Mouse (Mus musculus): Measurements from ENCODE around the gene Cdh12. TPM values are rescaled to one million over a fixed set of nuclear protein-coding genes. Genes with fewer than 3 reads are reported as not detected.
"Not testable (repeated sequence)": the region's sequence is repeated elsewhere in the genome, so short reads cannot be mapped to it uniquely, and the experiment has no call there.

Cdh12 gene
- total RNA-seq, 1 experiment = not detected

DNA sequence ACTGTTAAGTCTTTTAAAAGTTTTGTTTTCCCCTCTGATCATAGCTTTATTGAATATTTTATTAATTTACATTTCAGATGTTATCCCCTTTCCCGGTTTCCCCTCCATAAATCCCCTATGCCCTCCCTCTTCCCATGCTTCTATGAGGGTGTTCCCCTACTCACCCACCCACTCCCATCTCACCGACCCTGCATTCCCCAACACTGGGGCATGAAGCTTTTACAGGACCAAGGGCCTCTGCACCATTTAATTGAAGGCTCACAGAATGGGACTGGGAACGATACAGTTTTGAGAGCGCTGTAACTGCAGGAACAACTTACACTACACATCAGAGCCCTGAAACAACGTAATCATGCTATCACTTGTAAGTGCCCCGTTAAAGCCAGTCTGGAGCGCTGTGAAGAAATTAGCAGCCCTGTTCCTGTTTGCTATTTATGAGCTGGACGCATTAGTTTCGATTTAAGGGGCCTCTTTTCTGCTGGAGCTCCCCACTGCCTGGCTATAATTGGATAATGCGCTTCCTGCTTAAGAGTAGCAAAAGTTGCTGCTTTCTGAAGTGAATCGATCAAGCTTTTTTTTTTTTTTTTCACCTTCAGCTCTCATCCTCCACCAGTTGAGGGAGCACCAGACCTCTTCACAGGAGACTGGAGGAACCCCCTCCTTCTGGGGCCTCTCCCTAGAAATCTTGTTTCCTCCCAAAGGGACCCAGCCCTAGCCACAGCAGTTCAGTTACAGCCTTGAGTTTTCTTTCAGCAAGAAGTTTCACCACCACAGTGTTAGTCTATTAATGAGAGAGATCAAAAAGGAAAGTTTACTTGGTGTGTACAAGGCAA, 660.2 kb downstream of the Cdh12 start:
- H3K27ac ChIP-seq (ENCODE audit: insufficient read depth, low read depth, low read length, poor library complexity, severe bottlenecking) = no peak overlapping the region
- no peak for TF ChIP-seq MAFK (IDR thresholded peaks at IDR 0.05; ENCODE audit: insufficient read depth, low read depth, low read length)
- TF ChIP-seq ZNF384 (IDR thresholded peaks at IDR 0.05; ENCODE audit: low read depth, low read length) = peak; percentile 95
- peak; percentile 13 for DNase-seq (ENCODE audit: low read depth, low spot score)
- H3K9ac ChIP-seq (ENCODE audit: insufficient read depth, low read depth, low read length, poor library complexity, severe bottlenecking) = no peak overlapping the region
- H3K9me3 ChIP-seq (ENCODE audit: control insufficient read depth, insufficient read depth, low read depth, low read length) = no peaks in the 10 kb centered on the region
- in situ Hi-C loops (cut with MboI; ENCODE audit: low sequenced_read_pairs in 2 of 2, unreplicated experiment in 2 of 2) = no loop called here
- H3K4me3 ChIP-seq (ENCODE audit: insufficient read depth in 1 of 2, low read depth in 1 of 2, low read length in 2 of 2, poor library complexity in 1 of 2, severe bottlenecking in 1 of 2) = no peak overlapping the region
- no peaks in the 10 kb centered on the region for H3K4me1 ChIP-seq (ENCODE audit: control insufficient read depth in 2 of 2, insufficient read depth in 2 of 2, low read length in 2 of 2, poor library complexity in 1 of 2)
- H3K36me3 ChIP-seq (ENCODE audit: control insufficient read depth, insufficient read depth, low read length, poor library complexity, severe bottlenecking) = no peaks in the 10 kb centered on the region

DNA sequence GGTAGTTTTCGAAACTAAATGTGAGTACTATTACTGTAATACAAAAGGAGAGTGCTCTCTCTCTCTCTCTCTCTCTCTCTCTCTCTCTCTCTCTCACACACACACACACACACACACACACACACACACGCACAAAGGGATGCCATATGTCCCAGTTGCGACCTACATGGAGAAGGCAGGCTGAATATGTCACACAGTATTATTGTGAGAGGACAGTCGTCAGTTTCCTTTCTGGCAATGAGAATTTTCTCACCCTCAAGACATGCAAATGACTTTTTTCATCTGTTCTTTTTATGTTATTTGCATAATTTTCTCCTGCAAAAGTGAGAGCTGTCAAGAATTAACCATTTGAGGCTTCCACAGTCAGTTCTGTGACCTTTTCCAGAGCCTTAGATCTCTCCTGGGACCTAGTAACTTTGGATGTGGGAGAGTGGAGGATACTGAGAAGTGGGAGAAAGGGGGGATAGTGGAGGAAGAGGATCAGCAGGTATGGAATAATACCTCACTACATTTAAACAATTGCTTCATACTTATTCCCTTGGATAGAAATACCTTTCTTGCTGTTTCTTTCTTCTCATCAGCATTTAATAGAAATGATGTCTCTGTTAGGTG, 660.9 kb downstream of the Cdh12 start:
- H3K9ac ChIP-seq (ENCODE audit: insufficient read depth, low read depth, low read length, poor library complexity, severe bottlenecking) = no peak overlapping the region
- no peak for DNase-seq (ENCODE audit: low read depth, low spot score)
- H3K36me3 ChIP-seq (ENCODE audit: control insufficient read depth, insufficient read depth, low read length, poor library complexity, severe bottlenecking) = no peaks in the 10 kb centered on the region
- H3K4me3 ChIP-seq (ENCODE audit: insufficient read depth in 1 of 2, low read depth in 1 of 2, low read length in 2 of 2, poor library complexity in 1 of 2, severe bottlenecking in 1 of 2) = no peak overlapping the region
- H3K4me1 ChIP-seq (ENCODE audit: control insufficient read depth in 2 of 2, insufficient read depth in 2 of 2, low read length in 2 of 2, poor library complexity in 1 of 2) = no peaks in the 10 kb centered on the region
- H3K9me3 ChIP-seq (ENCODE audit: control insufficient read depth, insufficient read depth, low read depth, low read length) = no peaks in the 10 kb centered on the region
- in situ Hi-C loops (cut with MboI; ENCODE audit: low sequenced_read_pairs in 2 of 2, unreplicated experiment in 2 of 2) = no loop called here
- no peak overlapping the region for H3K27ac ChIP-seq (ENCODE audit: insufficient read depth, low read depth, low read length, poor library complexity, severe bottlenecking)
- TF ChIP-seq HCFC1 (IDR thresholded peaks at IDR 0.05; ENCODE audit: borderline replicate concordance, insufficient read depth, low read length) (no peak), MAFK (IDR thresholded peaks at IDR 0.05; ENCODE audit: insufficient read depth, low read depth, low read length) (no peak), CHD2 (IDR thresholded peaks at IDR 0.05; ENCODE audit: low read depth, low read length) (no peak), ZNF384 (IDR thresholded peaks at IDR 0.05; ENCODE audit: low read depth, low read length) (no peak), ZC3H11A (IDR thresholded peaks at IDR 0.05; ENCODE audit: borderline replicate concordance, low read depth, low read length) (no peak)

GRCm38 (mm10) chr15:21110874-21111603, 662.0 kb downstream of the Cdh12 start:
- no peak for TF ChIP-seq MAFK (IDR thresholded peaks at IDR 0.05; ENCODE audit: insufficient read depth, low read depth, low read length)
- TF ChIP-seq CHD2 (IDR thresholded peaks at IDR 0.05; ENCODE audit: low read depth, low read length) = no peak
- H3K4me1 ChIP-seq (ENCODE audit: control insufficient read depth in 2 of 2, insufficient read depth in 2 of 2, low read length in 2 of 2, poor library complexity in 1 of 2) = no peaks in the 10 kb centered on the region
- no peak for DNase-seq (ENCODE audit: low read depth, low spot score)
- H3K9ac ChIP-seq (ENCODE audit: insufficient read depth, low read depth, low read length, poor library complexity, severe bottlenecking) = peak overlapping the region; percentile 17; the same call in 1 of the 2 replicates
- in situ Hi-C loops (cut with MboI; ENCODE audit: low sequenced_read_pairs in 2 of 2, unreplicated experiment in 2 of 2) = no loop called here
- H3K9me3 ChIP-seq (ENCODE audit: control insufficient read depth, insufficient read depth, low read depth, low read length) = no peaks in the 10 kb centered on the region
- no peaks in the 10 kb centered on the region for H3K36me3 ChIP-seq (ENCODE audit: control insufficient read depth, insufficient read depth, low read length, poor library complexity, severe bottlenecking)
- peak overlapping the region in 1 of 2 experiments; percentile 12; a peak in 1 of 4 replicates for H3K4me3 ChIP-seq (ENCODE audit: insufficient read depth in 1 of 2, low read depth in 1 of 2, low read length in 2 of 2, poor library complexity in 1 of 2, severe bottlenecking in 1 of 2)
- H3K27ac ChIP-seq (ENCODE audit: insufficient read depth, low read depth, low read length, poor library complexity, severe bottlenecking) = no peak overlapping the region

GRCm38 (mm10) chr15:21114775-21115174, 665.7 kb downstream of the Cdh12 start:
- H3K36me3 ChIP-seq (ENCODE audit: control insufficient read depth, insufficient read depth, low read length, poor library complexity, severe bottlenecking); H3K4me1 ChIP-seq (ENCODE audit: control insufficient read depth in 2 of 2, insufficient read depth in 2 of 2, low read length in 2 of 2, poor library complexity in 1 of 2); H3K9ac ChIP-seq (ENCODE audit: insufficient read depth, low read depth, low read length, poor library complexity, severe bottlenecking); DNase-seq (ENCODE audit: low read depth, low spot score); H3K27ac ChIP-seq (ENCODE audit: insufficient read depth, low read depth, low read length, poor library complexity, severe bottlenecking); H3K9me3 ChIP-seq (ENCODE audit: control insufficient read depth, insufficient read depth, low read depth, low read length); H3K4me3 ChIP-seq (ENCODE audit: insufficient read depth in 1 of 2, low read depth in 1 of 2, low read length in 2 of 2, poor library complexity in 1 of 2, severe bottlenecking in 1 of 2); in situ Hi-C loops (cut with MboI; ENCODE audit: low sequenced_read_pairs in 2 of 2, unreplicated experiment in 2 of 2): not testable (repeated sequence)

Measured in ES-E14 (cell line).